Mouse (Mus musculus) cerebellum, adult 2 months (tissue): ENCODE results near the gene Id2.

Experiments used
- CTCF ChIP-seq: fragments of 200-500 bp; IDR thresholded peaks from 2 replicates; pipeline ENCODE4 v1.5.1; 2011; ENCODE audit warnings: low read depth, mild to moderate bottlenecking, control low read depth, low read length, moderate library complexity, borderline replicate concordance; ENCODE audit not compliant: insufficient read depth
- POLR2A ChIP-seq: fragments of 200-500 bp; IDR thresholded peaks from 2 replicates; pipeline ENCODE4 v1.6.1; 2011; ENCODE audit warnings: low read length, control low read depth, borderline replicate concordance; ENCODE audit not compliant: insufficient read depth

- TF ChIP-seq CTCF (no peak), POLR2A (no peak)
Observed at GRCm38 (mm10) chr12:25119278-25119677, 22.3 kb upstream of the Id2 start.
